Mouse (Mus musculus): ENCODE results near the gene Iqcf6. TPM values are rescaled to one million over a fixed set of nuclear protein-coding genes. Genes with fewer than 3 reads are reported as not detected.
"Not testable (repeated sequence)": the region's sequence is repeated elsewhere in the genome, so short reads cannot be mapped to it uniquely, and the experiment has no call there.

The Iqcf6 gene
- not detected in 2 replicates for polyA plus RNA-seq (2012; rRNA removed)

DNA sequence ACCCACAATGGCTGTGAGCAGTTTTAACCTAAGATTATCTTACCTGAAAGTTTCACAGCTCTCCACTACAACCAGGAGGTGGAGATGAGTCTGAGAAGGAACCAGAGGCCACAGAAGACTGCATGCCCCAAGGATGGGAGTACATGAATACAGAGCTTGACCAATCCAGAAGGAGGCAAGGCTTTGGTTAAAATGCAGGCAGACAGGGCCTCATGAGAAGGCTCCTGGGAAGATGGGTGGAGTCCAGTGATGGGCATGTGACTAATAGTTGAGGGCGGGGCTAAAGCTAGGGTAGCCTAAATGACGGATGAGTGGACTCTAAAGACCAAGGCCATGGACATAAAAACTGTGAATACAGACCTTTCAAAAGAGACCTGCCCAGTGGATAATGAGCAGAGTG lies at the start of gene Iqcf6:
TSS of gene Iqcf6 (plus strand) at position 301 of the 400 bp plus-strand sequence.
- no peak for DNase-seq (ENCODE audit: low read depth)
- TF ChIP-seq POLR2A (IDR thresholded peaks at IDR 0.05; ENCODE audit: borderline replicate concordance, extremely low read depth, insufficient read depth, insufficient read length, poor library complexity, severe bottlenecking) (no peak), CTCF (IDR thresholded peaks at IDR 0.05; ENCODE audit: borderline replicate concordance, extremely low read depth, insufficient read depth, insufficient read length) (no peak)

DNA sequence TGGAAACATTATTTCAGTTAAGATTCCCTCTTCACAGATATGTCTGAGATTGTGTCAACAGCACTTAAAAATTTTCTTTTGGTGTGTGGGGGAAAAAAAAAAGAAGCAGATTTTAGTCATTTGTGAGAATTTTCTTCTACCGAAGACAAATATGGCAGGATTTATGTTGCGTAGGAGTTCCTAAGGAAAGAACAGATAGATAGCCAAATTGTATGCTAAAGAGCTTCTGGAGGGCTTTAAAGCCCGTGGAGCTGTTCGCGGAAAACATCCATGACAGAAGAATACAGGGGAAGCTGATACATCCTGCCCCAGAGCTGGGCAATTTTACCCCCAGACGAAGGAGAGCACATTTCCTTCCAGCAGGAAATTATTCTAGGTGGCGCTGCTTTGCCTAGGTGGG lies 46.4 kb upstream of the Iqcf6 start:
- TF ChIP-seq CTCF (IDR thresholded peaks at IDR 0.05; ENCODE audit: borderline replicate concordance, extremely low read depth, insufficient read depth, insufficient read length) (no peak), POLR2A (IDR thresholded peaks at IDR 0.05; ENCODE audit: borderline replicate concordance, extremely low read depth, insufficient read depth, insufficient read length, poor library complexity, severe bottlenecking) (no peak)
- no peak for DNase-seq (ENCODE audit: low read depth)

DNA sequence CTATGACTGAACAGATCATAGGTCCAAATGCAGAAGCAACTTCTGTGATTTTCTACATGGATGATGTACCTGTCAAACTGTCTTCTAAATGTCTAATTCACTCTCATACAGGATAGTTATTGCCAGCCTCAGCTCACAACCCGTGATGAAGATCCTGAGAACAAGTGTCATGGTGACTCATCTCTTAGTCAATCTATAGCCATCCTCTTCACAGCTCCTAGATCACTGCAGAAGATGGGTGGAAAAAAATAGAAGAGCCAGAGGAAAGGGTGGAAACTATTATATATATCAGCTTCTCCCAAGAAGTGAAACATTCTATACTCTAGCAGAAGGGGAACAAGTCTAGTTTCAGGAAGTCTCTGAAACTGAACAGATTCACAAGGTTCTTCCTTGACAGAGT lies 43.8 kb upstream of the Iqcf6 start:
- no peak for DNase-seq (ENCODE audit: low read depth)
- TF ChIP-seq POLR2A (IDR thresholded peaks at IDR 0.05; ENCODE audit: borderline replicate concordance, extremely low read depth, insufficient read depth, insufficient read length, poor library complexity, severe bottlenecking) (no peak), CTCF (IDR thresholded peaks at IDR 0.05; ENCODE audit: borderline replicate concordance, extremely low read depth, insufficient read depth, insufficient read length) (no peak)

DNA sequence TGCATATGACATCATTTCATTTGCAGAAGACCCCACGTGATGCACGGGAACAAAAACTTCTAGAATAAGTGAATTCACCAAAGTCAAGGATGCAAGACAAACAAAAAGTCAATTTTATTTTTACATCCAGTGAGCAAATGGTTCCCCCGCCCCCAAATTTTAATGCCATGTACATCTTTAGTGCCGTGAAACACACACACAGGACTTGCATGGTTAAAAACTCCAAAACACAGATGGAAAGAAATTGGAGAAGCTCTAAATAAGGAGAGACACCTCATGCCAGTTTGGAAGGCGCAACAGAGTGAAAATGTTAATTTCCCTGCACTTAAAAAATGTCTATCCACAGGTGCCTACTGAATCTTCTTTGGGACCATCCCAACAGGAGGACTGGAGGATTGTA lies 34.2 kb upstream of the Iqcf6 start:
- no peak for DNase-seq (ENCODE audit: low read depth)
- TF ChIP-seq CTCF (IDR thresholded peaks at IDR 0.05; ENCODE audit: borderline replicate concordance, extremely low read depth, insufficient read depth, insufficient read length), result no peak
- TF ChIP-seq POLR2A (IDR thresholded peaks at IDR 0.05; ENCODE audit: borderline replicate concordance, extremely low read depth, insufficient read depth, insufficient read length, poor library complexity, severe bottlenecking), result no peak

DNA sequence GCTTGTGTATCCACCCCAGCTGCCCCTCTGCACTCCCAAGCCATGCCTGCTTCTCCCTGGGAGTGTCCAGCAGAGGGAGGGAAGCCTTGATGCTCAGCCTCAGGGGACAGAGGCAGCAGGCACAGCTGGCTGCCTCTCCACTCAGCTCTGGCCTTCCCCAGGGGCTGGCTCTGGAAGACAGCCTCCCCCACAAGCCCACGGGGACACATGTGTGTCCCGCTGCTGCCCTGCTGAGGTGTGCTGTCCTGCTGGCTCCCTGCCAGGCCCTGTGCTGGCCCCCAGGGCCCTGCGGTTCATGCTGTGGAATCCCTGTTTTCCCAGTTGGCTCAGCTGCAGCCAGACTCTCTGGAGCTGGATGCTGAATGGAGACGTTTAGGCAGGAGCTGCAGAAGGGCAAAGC lies 31.0 kb upstream of the Iqcf6 start:
- not testable (repeated sequence) for DNase-seq (ENCODE audit: low read depth)

DNA sequence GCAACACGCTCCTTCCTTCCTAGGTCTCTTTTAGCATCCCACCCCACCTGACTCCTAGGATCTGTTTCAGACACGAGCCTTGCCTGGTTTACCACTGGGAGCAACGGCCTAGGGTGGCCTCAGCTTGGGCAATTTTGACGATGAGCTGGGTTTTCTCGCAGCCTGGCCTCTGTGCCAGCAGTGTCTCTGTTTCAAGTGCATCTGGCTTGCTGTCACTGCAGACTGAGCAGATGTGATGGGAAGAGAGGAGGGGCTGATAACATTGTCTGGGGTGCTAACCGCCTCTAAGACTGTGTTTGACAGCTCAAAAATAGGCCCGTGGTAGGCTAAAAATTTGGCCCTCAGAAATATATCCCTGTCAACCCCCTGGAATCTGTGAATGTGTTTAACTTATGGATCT lies 30.5 kb upstream of the Iqcf6 start:
- TF ChIP-seq POLR2A (IDR thresholded peaks at IDR 0.05; ENCODE audit: borderline replicate concordance, extremely low read depth, insufficient read depth, insufficient read length, poor library complexity, severe bottlenecking) (no peak), CTCF (IDR thresholded peaks at IDR 0.05; ENCODE audit: borderline replicate concordance, extremely low read depth, insufficient read depth, insufficient read length) (no peak)
- DNase-seq (ENCODE audit: low read depth), result no peak

DNA sequence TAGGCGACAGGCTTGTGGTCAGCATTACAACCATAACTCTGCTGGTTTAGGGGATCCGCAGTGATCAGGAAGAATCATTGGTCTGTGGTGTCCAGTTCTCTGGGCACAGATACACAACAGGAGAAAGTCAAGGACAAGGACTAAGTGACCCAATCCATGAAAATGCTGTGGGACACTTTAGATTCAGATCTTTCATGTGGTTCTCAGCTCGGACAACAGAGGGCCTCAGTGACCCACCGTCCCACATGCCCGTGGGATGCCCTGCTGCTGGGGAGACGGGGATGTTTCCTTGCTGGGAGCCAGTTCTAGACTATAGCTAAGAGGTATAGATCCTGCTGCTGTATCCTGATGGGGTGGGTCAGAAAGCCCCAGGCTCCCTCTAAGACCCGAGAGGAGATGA lies 27.9 kb upstream of the Iqcf6 start:
- no peak for TF ChIP-seq POLR2A (IDR thresholded peaks at IDR 0.05; ENCODE audit: borderline replicate concordance, extremely low read depth, insufficient read depth, insufficient read length, poor library complexity, severe bottlenecking)
- TF ChIP-seq CTCF (IDR thresholded peaks at IDR 0.05; ENCODE audit: borderline replicate concordance, extremely low read depth, insufficient read depth, insufficient read length), result peak; percentile 23; the same call in 1 of the 2 replicates
- no peak for DNase-seq (ENCODE audit: low read depth)

DNA sequence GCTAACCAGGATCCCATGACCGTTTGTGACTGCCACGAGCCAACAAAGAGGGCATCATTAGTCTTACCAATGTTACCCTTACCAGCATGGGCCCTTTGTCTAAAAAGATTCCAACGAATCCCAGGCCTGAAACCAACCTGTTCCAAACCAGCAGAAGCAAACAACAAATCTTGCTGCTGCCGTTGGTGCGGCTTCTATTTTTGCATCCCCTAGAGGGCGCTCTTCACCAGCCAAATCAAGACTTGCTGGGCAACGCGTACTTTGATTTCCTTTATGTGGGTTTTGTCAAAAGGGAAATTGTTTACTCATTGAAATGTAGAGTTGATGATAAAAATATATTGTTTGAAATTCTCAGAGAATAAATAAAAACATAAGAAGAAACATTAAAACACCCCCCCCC lies 25.8 kb upstream of the Iqcf6 start:
- peak; percentile 85 for DNase-seq (ENCODE audit: low read depth)
- TF ChIP-seq POLR2A (IDR thresholded peaks at IDR 0.05; ENCODE audit: borderline replicate concordance, extremely low read depth, insufficient read depth, insufficient read length, poor library complexity, severe bottlenecking) (no peak), CTCF (IDR thresholded peaks at IDR 0.05; ENCODE audit: borderline replicate concordance, extremely low read depth, insufficient read depth, insufficient read length) (peak; percentile 84)

DNA sequence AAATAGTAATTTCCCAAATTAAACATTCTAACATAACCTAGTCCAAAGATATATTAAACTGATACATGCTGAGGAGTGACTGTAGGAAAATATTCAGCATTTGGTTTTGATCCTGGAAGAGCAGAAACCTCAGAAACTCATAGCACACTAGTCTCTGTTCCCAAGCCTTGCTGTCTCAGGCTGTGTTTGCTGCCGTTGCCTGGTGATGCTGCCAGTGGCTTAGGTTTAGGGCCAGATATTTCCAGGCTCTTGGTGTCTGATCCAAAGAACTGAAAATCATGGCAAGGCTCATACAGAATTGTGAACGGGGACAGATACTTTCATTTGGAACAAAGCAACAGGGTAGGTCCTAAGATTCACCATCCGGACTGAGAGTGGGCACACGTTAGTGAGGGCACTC lies 15.7 kb upstream of the Iqcf6 start:
- no peak for DNase-seq (ENCODE audit: low read depth)
- TF ChIP-seq CTCF (IDR thresholded peaks at IDR 0.05; ENCODE audit: borderline replicate concordance, extremely low read depth, insufficient read depth, insufficient read length) (no peak), POLR2A (IDR thresholded peaks at IDR 0.05; ENCODE audit: borderline replicate concordance, extremely low read depth, insufficient read depth, insufficient read length, poor library complexity, severe bottlenecking) (no peak)

DNA sequence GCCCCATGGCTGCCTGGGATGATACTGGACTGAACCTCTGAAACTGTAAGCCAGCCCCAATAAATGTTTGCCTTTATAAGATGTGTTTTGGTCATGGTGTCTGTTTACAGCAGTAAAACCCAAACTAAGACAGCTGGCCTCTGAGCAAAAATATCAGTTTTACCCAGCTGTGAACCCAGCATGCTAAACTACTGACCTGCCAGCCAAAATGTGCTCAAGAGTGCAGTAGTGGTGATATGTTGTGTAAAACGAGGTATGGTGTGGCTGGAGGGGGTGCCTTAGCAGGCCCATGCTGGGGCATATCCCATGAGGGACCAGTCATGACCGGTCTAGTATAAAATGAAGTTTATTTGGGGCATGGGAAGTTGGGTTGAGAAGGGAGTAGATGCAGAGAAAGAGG lies 12.4 kb upstream of the Iqcf6 start:
- DNase-seq (ENCODE audit: low read depth), result no peak
- TF ChIP-seq CTCF (IDR thresholded peaks at IDR 0.05; ENCODE audit: borderline replicate concordance, extremely low read depth, insufficient read depth, insufficient read length), result no peak
- no peak for TF ChIP-seq POLR2A (IDR thresholded peaks at IDR 0.05; ENCODE audit: borderline replicate concordance, extremely low read depth, insufficient read depth, insufficient read length, poor library complexity, severe bottlenecking)

DNA sequence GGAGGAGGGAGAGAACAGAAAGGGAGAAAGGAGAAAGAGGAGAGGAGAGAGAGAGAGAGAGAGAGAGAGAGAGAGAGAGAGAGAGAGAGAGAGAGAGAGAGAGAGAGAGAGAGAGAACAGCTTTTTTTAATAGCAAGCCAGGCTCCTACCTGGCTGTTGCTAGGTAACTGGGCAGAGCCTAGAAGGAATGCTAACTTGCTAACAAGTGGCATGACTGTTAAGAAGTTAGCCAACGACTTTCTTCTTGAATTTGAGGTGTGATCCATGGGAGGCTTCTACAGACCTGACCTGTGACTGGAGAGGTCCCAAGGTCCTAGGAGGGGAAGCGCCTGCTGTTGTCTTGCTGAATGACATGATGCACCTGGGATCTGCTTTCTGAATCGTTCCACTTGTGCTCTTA lies 11.8 kb upstream of the Iqcf6 start:
- no peak for TF ChIP-seq POLR2A (IDR thresholded peaks at IDR 0.05; ENCODE audit: borderline replicate concordance, extremely low read depth, insufficient read depth, insufficient read length, poor library complexity, severe bottlenecking)
- TF ChIP-seq CTCF (IDR thresholded peaks at IDR 0.05; ENCODE audit: borderline replicate concordance, extremely low read depth, insufficient read depth, insufficient read length), result no peak
- no peak for DNase-seq (ENCODE audit: low read depth)

DNA sequence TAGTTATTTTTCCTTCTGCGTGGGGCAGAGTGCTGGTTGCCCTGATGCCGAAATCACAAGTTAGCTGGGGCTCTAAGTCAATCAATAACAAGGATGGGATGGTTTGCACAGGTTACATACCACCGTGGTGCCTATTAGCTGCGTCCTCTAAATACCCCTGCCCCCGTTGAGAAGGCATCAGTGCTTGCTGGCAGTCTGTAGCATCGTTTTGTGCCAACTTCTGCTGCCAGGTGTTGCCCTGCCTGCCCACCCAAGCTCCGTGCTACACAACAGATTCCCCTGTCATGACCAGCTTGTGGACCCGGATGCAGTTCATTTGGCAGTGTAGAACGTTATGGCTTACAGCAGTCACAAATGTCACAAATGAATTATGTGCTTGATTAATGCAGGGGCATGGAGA lies 10.1 kb upstream of the Iqcf6 start:
- no peak for DNase-seq (ENCODE audit: low read depth)
- TF ChIP-seq POLR2A (IDR thresholded peaks at IDR 0.05; ENCODE audit: borderline replicate concordance, extremely low read depth, insufficient read depth, insufficient read length, poor library complexity, severe bottlenecking) (no peak), CTCF (IDR thresholded peaks at IDR 0.05; ENCODE audit: borderline replicate concordance, extremely low read depth, insufficient read depth, insufficient read length) (no peak)

DNA sequence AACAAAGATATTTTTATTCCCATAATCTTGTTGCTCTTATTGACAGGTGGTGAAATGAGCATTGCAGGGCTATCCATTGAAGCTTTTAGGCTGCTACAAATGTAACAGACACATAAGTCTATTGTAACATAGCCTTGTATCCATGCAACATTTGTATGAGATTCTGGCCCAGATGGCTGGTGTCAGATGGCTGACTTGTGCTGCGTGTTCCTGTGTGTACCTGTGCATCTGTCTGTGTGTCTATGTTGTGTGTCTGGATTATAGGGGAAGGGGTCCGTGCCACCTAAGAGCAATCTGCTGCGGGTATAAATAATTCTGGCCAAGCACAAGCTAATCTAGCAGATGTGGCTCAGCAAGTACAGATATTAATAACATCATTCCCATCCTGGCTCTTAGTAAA lies 8.9 kb upstream of the Iqcf6 start:
- no peak for TF ChIP-seq CTCF (IDR thresholded peaks at IDR 0.05; ENCODE audit: borderline replicate concordance, extremely low read depth, insufficient read depth, insufficient read length)
- no peak for TF ChIP-seq POLR2A (IDR thresholded peaks at IDR 0.05; ENCODE audit: borderline replicate concordance, extremely low read depth, insufficient read depth, insufficient read length, poor library complexity, severe bottlenecking)
- no peak for DNase-seq (ENCODE audit: low read depth)

DNA sequence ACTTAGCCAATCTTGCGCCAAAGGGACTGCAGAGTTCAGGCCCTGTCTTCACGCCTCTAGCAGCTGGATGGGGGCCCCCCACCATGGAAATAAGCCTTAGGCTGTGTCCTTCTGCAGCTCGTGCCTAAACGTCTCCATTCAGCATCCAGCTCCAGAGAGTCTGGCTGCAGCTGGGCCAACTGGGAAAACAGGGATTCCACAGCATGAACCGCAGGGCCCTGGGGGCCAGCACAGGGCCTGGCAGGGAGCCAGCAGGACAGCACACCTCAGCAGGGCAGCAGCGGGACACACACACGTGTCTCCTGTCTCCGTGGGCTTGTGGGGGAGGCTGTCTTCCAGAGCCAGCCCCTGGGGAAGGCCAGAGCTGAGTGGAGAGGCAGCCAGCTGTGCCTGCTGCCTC lies 1.4 kb downstream of the Iqcf6 start:
- DNase-seq (ENCODE audit: low read depth), result not testable (repeated sequence)

All from brain, embryonic 14.5 days (tissue).